Mouse (Mus musculus): ENCODE results near the gene Hadha. TPM values are rescaled to one million over a fixed set of nuclear protein-coding genes. Genes with fewer than 3 reads are reported as not detected.

Gene Hadha
- polyA plus RNA-seq, 1 experiment from 2014 or later, result 118 TPM

GRCm38 (mm10) chr5:30159601-30160000, 4.6 kb upstream of the Hadha start:
- no peak overlapping the region for H3K9ac ChIP-seq (ENCODE audit: low read depth, low read length)
- no peak for ATAC-seq (ENCODE audit: low read depth)
- 74% methylated on average over 6 of the region's 6 CpGs for WGBS (ENCODE audit: insufficient replicate concordance)
- H3K4me2 ChIP-seq (ENCODE audit: low read depth, low read length), result no peak overlapping the region
- H3K4me3 ChIP-seq (ENCODE audit: low read depth, low read length), result no peak overlapping the region
- no peaks in the 10 kb centered on the region for H3K27me3 ChIP-seq (ENCODE audit: control insufficient read depth, insufficient read depth, low read depth, low read length)
- peaks cover 6% of the 10 kb centered on the region; the same call in 1 of the 2 replicates for H3K4me1 ChIP-seq (ENCODE audit: control insufficient read depth, low read depth, low read length)
- no peaks in the 10 kb centered on the region for H3K9me3 ChIP-seq (replicated peaks; ENCODE audit: control insufficient read depth, low read length)
- H3K27ac ChIP-seq (ENCODE audit: low read length), result no peak overlapping the region
- H3K36me3 ChIP-seq (ENCODE audit: control insufficient read depth, insufficient read depth), result no peaks in the 10 kb centered on the region

GRCm38 (mm10) chr5:30155821-30156629, 1.1 kb upstream of the Hadha start:
- Histone ChIP-seq H3K4me3 (ENCODE audit: low read depth, low read length) (peak overlapping the region; percentile 99), H3K4me1 (ENCODE audit: control insufficient read depth, low read depth, low read length) (peaks cover 9% of the 10 kb centered on the region; the same call in 1 of the 2 replicates), H3K9me3 (replicated peaks; ENCODE audit: control insufficient read depth, low read length) (no peaks in the 10 kb centered on the region), H3K27me3 (ENCODE audit: control insufficient read depth, insufficient read depth, low read depth, low read length) (no peaks in the 10 kb centered on the region), H3K9ac (ENCODE audit: low read depth, low read length) (peak overlapping the region; percentile 94), H3K4me2 (ENCODE audit: low read depth, low read length) (peak overlapping the region; percentile 85), H3K36me3 (ENCODE audit: control insufficient read depth, insufficient read depth) (no peaks in the 10 kb centered on the region), H3K27ac (ENCODE audit: low read length) (peak overlapping the region; percentile 95)
- 14% methylated on average over 13 of the region's 13 CpGs for WGBS (ENCODE audit: insufficient replicate concordance)
- ATAC-seq (ENCODE audit: low read depth), result no peak

- no peaks in the 10 kb centered on the region for H3K36me3 ChIP-seq (ENCODE audit: control insufficient read depth, insufficient read depth)
- no peaks in the 10 kb centered on the region for H3K27me3 ChIP-seq (ENCODE audit: control insufficient read depth, insufficient read depth, low read depth, low read length)
- peak; percentile 15 for ATAC-seq (ENCODE audit: low read depth)
- H3K4me3 ChIP-seq (ENCODE audit: low read depth, low read length), result peak overlapping the region; percentile 99
- H3K9me3 ChIP-seq (replicated peaks; ENCODE audit: control insufficient read depth, low read length), result no peaks in the 10 kb centered on the region
- WGBS (ENCODE audit: insufficient replicate concordance), result 0% methylated on average over 31 of the region's 31 CpGs
- H3K4me2 ChIP-seq (ENCODE audit: low read depth, low read length), result peak overlapping the region; percentile 85
- peak overlapping the region; percentile 95 for H3K27ac ChIP-seq (ENCODE audit: low read length)
- H3K9ac ChIP-seq (ENCODE audit: low read depth, low read length), result peak overlapping the region; percentile 94
- peaks cover 9% of the 10 kb centered on the region; the same call in 1 of the 2 replicates for H3K4me1 ChIP-seq (ENCODE audit: control insufficient read depth, low read depth, low read length)
Observed at GRCm38 (mm10) chr5:30155395-30155792, 432 bp upstream of the Hadha start.

- Histone ChIP-seq H3K9ac (ENCODE audit: low read depth, low read length) (peak overlapping the region; percentile 94), H3K9me3 (replicated peaks; ENCODE audit: control insufficient read depth, low read length) (no peaks in the 10 kb centered on the region), H3K4me1 (ENCODE audit: control insufficient read depth, low read depth, low read length) (peaks cover 12% of the 10 kb centered on the region), H3K36me3 (ENCODE audit: control insufficient read depth, insufficient read depth) (no peaks in the 10 kb centered on the region), H3K27me3 (ENCODE audit: control insufficient read depth, insufficient read depth, low read depth, low read length) (no peaks in the 10 kb centered on the region), H3K4me2 (ENCODE audit: low read depth, low read length) (peak overlapping the region; percentile 85), H3K27ac (ENCODE audit: low read length) (peak overlapping the region; percentile 95), H3K4me3 (ENCODE audit: low read depth, low read length) (peak overlapping the region; percentile 99)
- 24% methylated on average over 4 of the region's 4 CpGs for WGBS (ENCODE audit: insufficient replicate concordance)
- no peak for ATAC-seq (ENCODE audit: low read depth)
Observed at GRCm38 (mm10) chr5:30154013-30154412, 949 bp downstream of the Hadha start.

- Histone ChIP-seq H3K4me1 (ENCODE audit: control insufficient read depth, low read depth, low read length) (peaks cover 12% of the 10 kb centered on the region), H3K9me3 (replicated peaks; ENCODE audit: control insufficient read depth, low read length) (no peaks in the 10 kb centered on the region), H3K27ac (ENCODE audit: low read length) (no peak overlapping the region), H3K4me2 (ENCODE audit: low read depth, low read length) (0 out of 2 replicates have a peak overlapping the region, but pooled peaks have one; percentile 28), H3K36me3 (ENCODE audit: control insufficient read depth, insufficient read depth) (no peaks in the 10 kb centered on the region), H3K9ac (ENCODE audit: low read depth, low read length) (no peak overlapping the region), H3K27me3 (ENCODE audit: control insufficient read depth, insufficient read depth, low read depth, low read length) (no peaks in the 10 kb centered on the region), H3K4me3 (ENCODE audit: low read depth, low read length) (peak overlapping the region; percentile 13; the same call in 1 of the 2 replicates)
- 84% methylated on average over 2 of the region's 2 CpGs for WGBS (ENCODE audit: insufficient replicate concordance)
- ATAC-seq (ENCODE audit: low read depth), result no peak
Observed at GRCm38 (mm10) chr5:30153222-30153621, 1.7 kb downstream of the Hadha start.

- peaks cover 12% of the 10 kb centered on the region for H3K4me1 ChIP-seq (ENCODE audit: control insufficient read depth, low read depth, low read length)
- no peak overlapping the region for H3K4me3 ChIP-seq (ENCODE audit: low read depth, low read length)
- no peak overlapping the region for H3K27ac ChIP-seq (ENCODE audit: low read length)
- no peak for ATAC-seq (ENCODE audit: low read depth)
- H3K9me3 ChIP-seq (replicated peaks; ENCODE audit: control insufficient read depth, low read length), result no peaks in the 10 kb centered on the region
- H3K9ac ChIP-seq (ENCODE audit: low read depth, low read length), result no peak overlapping the region
- H3K4me2 ChIP-seq (ENCODE audit: low read depth, low read length), result no peak overlapping the region
- 70% methylated on average over 1 of the region's 1 CpGs for WGBS (ENCODE audit: insufficient replicate concordance)
- H3K36me3 ChIP-seq (ENCODE audit: control insufficient read depth, insufficient read depth), result no peaks in the 10 kb centered on the region
- no peaks in the 10 kb centered on the region for H3K27me3 ChIP-seq (ENCODE audit: control insufficient read depth, insufficient read depth, low read depth, low read length)
Observed at GRCm38 (mm10) chr5:30152413-30152812, 2.5 kb downstream of the Hadha start.

GRCm38 (mm10) chr5:30152007-30152406, 3.0 kb downstream of the Hadha start:
- no peaks in the 10 kb centered on the region for H3K9me3 ChIP-seq (replicated peaks; ENCODE audit: control insufficient read depth, low read length)
- no peak overlapping the region for H3K4me3 ChIP-seq (ENCODE audit: low read depth, low read length)
- 70% methylated on average over 4 of the region's 4 CpGs for WGBS (ENCODE audit: insufficient replicate concordance)

GRCm38 (mm10) chr5:30148133-30148920, 6.6 kb downstream of the Hadha start:
- no peak for ATAC-seq (ENCODE audit: low read depth)
- H3K27ac ChIP-seq (ENCODE audit: low read length), result no peak overlapping the region
- H3K4me2 ChIP-seq (ENCODE audit: low read depth, low read length), result no peak overlapping the region
- H3K4me3 ChIP-seq (ENCODE audit: low read depth, low read length), result no peak overlapping the region
- peaks cover 15% of the 10 kb centered on the region for H3K36me3 ChIP-seq (ENCODE audit: control insufficient read depth, insufficient read depth)
- WGBS (ENCODE audit: insufficient replicate concordance), result 63% methylated on average over 5 of the region's 5 CpGs
- peaks cover 3% of the 10 kb centered on the region for H3K4me1 ChIP-seq (ENCODE audit: control insufficient read depth, low read depth, low read length)
- H3K9ac ChIP-seq (ENCODE audit: low read depth, low read length), result no peak overlapping the region
- no peaks in the 10 kb centered on the region for H3K9me3 ChIP-seq (replicated peaks; ENCODE audit: control insufficient read depth, low read length)
- H3K27me3 ChIP-seq (ENCODE audit: control insufficient read depth, insufficient read depth, low read depth, low read length), result no peaks in the 10 kb centered on the region

More at GRCm38 (mm10) chr5:30152007-30152406, 3.0 kb downstream of the Hadha start:
- Histone ChIP-seq H3K4me2 (ENCODE audit: low read depth, low read length) (peak overlapping the region; percentile 22; the same call in 1 of the 2 replicates), H3K4me1 (ENCODE audit: control insufficient read depth, low read depth, low read length) (peaks cover 12% of the 10 kb centered on the region), H3K9ac (ENCODE audit: low read depth, low read length) (no peak overlapping the region), H3K27ac (ENCODE audit: low read length) (no peak overlapping the region), H3K36me3 (ENCODE audit: control insufficient read depth, insufficient read depth) (0 out of 2 replicates have a peak, but pooled peaks cover under 1% of the 10 kb centered on the region), H3K27me3 (ENCODE audit: control insufficient read depth, insufficient read depth, low read depth, low read length) (no peaks in the 10 kb centered on the region)
- no peak for ATAC-seq (ENCODE audit: low read depth)
